Mouse (Mus musculus) kidney, adult 2 months (tissue): Measurements from ENCODE around the gene Pdzd2. TPM values are rescaled to one million over a fixed set of nuclear protein-coding genes. Genes with fewer than 3 reads are reported as not detected.

Experiments
- DNase-seq: peaks from one replicate; pipeline ENCODE4 v3.0.0; 2021
- H3K27ac ChIP-seq: fragments of 200-500 bp; 2 replicates; pipeline ENCODE4 v1.5.1; 2012; ENCODE audit warnings: low read depth, low read length, control low read depth, inconsistent platforms; ENCODE audit not compliant: insufficient read depth
- H3K27me3 ChIP-seq: fragments of 200-500 bp; replicated peaks from 2 replicates; pipeline ENCODE4 v1.6.1; 2012; ENCODE audit warnings: mild to moderate bottlenecking, moderate library complexity, low read length, inconsistent platforms; ENCODE audit not compliant: control insufficient read depth, insufficient read depth
- H3K36me3 ChIP-seq: fragments of 200-500 bp; 2 replicates; pipeline ENCODE4 v1.6.1; 2012; ENCODE audit warnings: mild to moderate bottlenecking, moderate library complexity, low read length, inconsistent platforms; ENCODE audit not compliant: control insufficient read depth, insufficient read depth
- H3K4me1 ChIP-seq: fragments of 200-500 bp; 2 replicates; pipeline ENCODE4 v1.6.1; 2011; ENCODE audit warnings: low read length; ENCODE audit not compliant: control insufficient read depth, insufficient read depth
- H3K4me3 ChIP-seq: fragments of 200-500 bp; 2 replicates; pipeline ENCODE4 v1.5.1; 2011; ENCODE audit warnings: mild to moderate bottlenecking, low read depth, low read length, control low read depth; ENCODE audit not compliant: insufficient read depth
- CTCF ChIP-seq: fragments of 200-500 bp; conservative IDR thresholded peaks from 2 replicates; pipeline ENCODE4 v1.5.1; 2011; ENCODE audit warnings: low read depth, mild to moderate bottlenecking, control low read depth, low read length, moderate library complexity, mixed read lengths; ENCODE audit not compliant: insufficient read depth, insufficient read length
- POLR2A ChIP-seq: fragments of 200-500 bp; IDR thresholded peaks from one replicate; pipeline ENCODE4 v1.6.1; 2011; ENCODE audit warnings: low read depth, low read length, control low read depth
- WGBS: fragments of 180-500 bp; shearing (Covaris S2); methylation state at CpG from one replicate; pipeline ENCODE4 v1.1.7; 2018; 5-methylcytosine and 5-hydroxymethylcytosine counted together
- polyA plus RNA-seq: library from polyadenylated mRNA; depleted of rRNA; stranded (reverse); fragments of >200 nt; gene quantifications from 2 replicates; pipeline ENCODE4 v1.2.3, GENCODE M21; 2012

Pdzd2 gene
- polyA plus RNA-seq, 1 experiment: 16.5 TPM

- H3K36me3 ChIP-seq: no peaks in the 10 kb centered on the region
- no peaks in the 10 kb centered on the region for H3K4me1 ChIP-seq
- no peak for TF ChIP-seq POLR2A
- no peak for TF ChIP-seq CTCF
- WGBS: 35% methylated on average over 9 of the region's 9 CpGs
- DNase-seq: no peak
- no peaks in the 10 kb centered on the region for H3K27me3 ChIP-seq
- no peak overlapping the region for H3K27ac ChIP-seq
- H3K4me3 ChIP-seq: no peak overlapping the region
Observed at GRCm38 (mm10) chr15:12517314-12517813, 222.4 kb downstream of the Pdzd2 start.

- Histone ChIP-seq H3K27ac (no peak overlapping the region), H3K4me3 (no peak overlapping the region), H3K4me1 (no peaks in the 10 kb centered on the region), H3K36me3 (no peaks in the 10 kb centered on the region), H3K27me3 (no peaks in the 10 kb centered on the region)
- DNase-seq: no peak
- TF ChIP-seq POLR2A (no peak), CTCF (no peak)
- 85% methylated on average over 9 of the region's 9 CpGs for WGBS
Observed at GRCm38 (mm10) chr15:12515272-12515844, 224.4 kb downstream of the Pdzd2 start.

GRCm38 (mm10) chr15:12513526-12513925 lies 226.2 kb downstream of the Pdzd2 start:
- H3K27ac ChIP-seq: no peak overlapping the region
- H3K4me1 ChIP-seq: no peaks in the 10 kb centered on the region
- no peaks in the 10 kb centered on the region for H3K27me3 ChIP-seq
- TF ChIP-seq CTCF (no peak), POLR2A (no peak)
- 57% methylated on average over 9 of the region's 9 CpGs for WGBS
- no peak overlapping the region for H3K4me3 ChIP-seq
- no peaks in the 10 kb centered on the region for H3K36me3 ChIP-seq
- DNase-seq: no peak

- Histone ChIP-seq H3K4me1 (no peaks in the 10 kb centered on the region), H3K27me3 (no peaks in the 10 kb centered on the region), H3K4me3 (no peak overlapping the region), H3K27ac (no peak overlapping the region), H3K36me3 (no peaks in the 10 kb centered on the region)
- DNase-seq: no peak
- TF ChIP-seq CTCF (no peak), POLR2A (no peak)
- 89% methylated on average over 10 of the region's 10 CpGs for WGBS
Observed at GRCm38 (mm10) chr15:12508765-12509377, 230.9 kb downstream of the Pdzd2 start.

GRCm38 (mm10) chr15:12507523-12507922 lies 232.2 kb downstream of the Pdzd2 start:
- H3K4me3 ChIP-seq: no peak overlapping the region
- H3K36me3 ChIP-seq: no peaks in the 10 kb centered on the region
- WGBS: 81% methylated on average over 4 of the region's 4 CpGs
- H3K4me1 ChIP-seq: no peaks in the 10 kb centered on the region
- H3K27ac ChIP-seq: no peak overlapping the region
- no peak for TF ChIP-seq CTCF
- no peak for TF ChIP-seq POLR2A
- no peaks in the 10 kb centered on the region for H3K27me3 ChIP-seq
- no peak for DNase-seq

- H3K27ac ChIP-seq: no peak overlapping the region
- no peak for TF ChIP-seq POLR2A
- TF ChIP-seq CTCF: no peak
- no peak for DNase-seq
- H3K4me3 ChIP-seq: no peak overlapping the region
- WGBS: 62% methylated on average over 10 of the region's 10 CpGs
- H3K36me3 ChIP-seq: no peaks in the 10 kb centered on the region
- H3K4me1 ChIP-seq: no peaks in the 10 kb centered on the region
- H3K27me3 ChIP-seq: no peaks in the 10 kb centered on the region
Observed at GRCm38 (mm10) chr15:12506514-12506913, 233.2 kb downstream of the Pdzd2 start.

- Histone ChIP-seq H3K27ac (no peak overlapping the region), H3K4me3 (no peak overlapping the region), H3K4me1 (no peaks in the 10 kb centered on the region), H3K27me3 (no peaks in the 10 kb centered on the region), H3K36me3 (no peaks in the 10 kb centered on the region)
- TF ChIP-seq POLR2A (no peak), CTCF (no peak)
- no peak for DNase-seq
- 45% methylated on average over 4 of the region's 4 CpGs for WGBS
Observed at GRCm38 (mm10) chr15:12506085-12506484, 233.6 kb downstream of the Pdzd2 start.

GRCm38 (mm10) chr15:12505556-12505955 lies 234.2 kb downstream of the Pdzd2 start:
- TF ChIP-seq POLR2A (no peak), CTCF (no peak)
- 74% methylated on average over 11 of the region's 11 CpGs for WGBS
- Histone ChIP-seq H3K4me3 (no peak overlapping the region), H3K4me1 (no peaks in the 10 kb centered on the region), H3K27me3 (no peaks in the 10 kb centered on the region), H3K36me3 (no peaks in the 10 kb centered on the region), H3K27ac (no peak overlapping the region)
- no peak for DNase-seq
